Mouse (Mus musculus): ENCODE data around the gene Reep1. TPM values are rescaled to one million over a fixed set of nuclear protein-coding genes. Genes with fewer than 3 reads are reported as not detected.
"Not testable (repeated sequence)": the region's sequence is repeated elsewhere in the genome, so short reads cannot be mapped to it uniquely, and the experiment has no call there.

Reep1 gene
- polyA plus RNA-seq, 1 experiment from 2014 or later: 25.1 TPM

- Histone ChIP-seq H3K27ac (replicated peaks; ENCODE audit: low read depth, low read length) (peak overlapping the region; percentile 74), H3K4me3 (ENCODE audit: low read depth, low read length) (peak overlapping the region; percentile 85), H3K36me3 (replicated peaks; ENCODE audit: control insufficient read depth, insufficient read depth, low read depth, low read length) (no peaks in the 10 kb centered on the region), H3K27me3 (ENCODE audit: control insufficient read depth, insufficient read depth, low read length) (no peaks in the 10 kb centered on the region), H3K4me1 (ENCODE audit: control insufficient read depth, insufficient read depth, low read length) (no peaks in the 10 kb centered on the region), H3K4me2 (ENCODE audit: low read depth, low read length) (peak overlapping the region; percentile 35), H3K9me3 (replicated peaks; ENCODE audit: control insufficient read depth, low read length) (no peaks in the 10 kb centered on the region), H3K9ac (replicated peaks; ENCODE audit: low read length) (peak overlapping the region; percentile 77)
- peak; percentile 99 for ATAC-seq (replicated peaks; ENCODE audit: insufficient number of reproducible peaks, low FRiP score, low TSS enrichment, low read depth)
- 0% methylated on average over 21 of the region's 21 CpGs for WGBS
- peak; percentile 96 for DNase-seq (ENCODE audit: low spot score)
Observed at GRCm38 (mm10) chr6:71831581-71831960, 124.2 kb downstream of the Reep1 start.

GRCm38 (mm10) chr6:71836811-71837210 lies 129.4 kb downstream of the Reep1 start:
- H3K4me1 ChIP-seq (ENCODE audit: control insufficient read depth, insufficient read depth, low read length): no peaks in the 10 kb centered on the region
- DNase-seq (ENCODE audit: low spot score) (no peak), ATAC-seq (replicated peaks; ENCODE audit: insufficient number of reproducible peaks, low FRiP score, low TSS enrichment, low read depth) (no peak)
- no peaks in the 10 kb centered on the region for H3K9me3 ChIP-seq (replicated peaks; ENCODE audit: control insufficient read depth, low read length)
- no peaks in the 10 kb centered on the region for H3K36me3 ChIP-seq (replicated peaks; ENCODE audit: control insufficient read depth, insufficient read depth, low read depth, low read length)
- no peak overlapping the region for H3K4me2 ChIP-seq (ENCODE audit: low read depth, low read length)
- H3K27me3 ChIP-seq (ENCODE audit: control insufficient read depth, insufficient read depth, low read length): no peaks in the 10 kb centered on the region
- H3K4me3 ChIP-seq (ENCODE audit: low read depth, low read length): no peak overlapping the region
- WGBS: 80% methylated on average over 2 of the region's 2 CpGs
- no peak overlapping the region for H3K9ac ChIP-seq (replicated peaks; ENCODE audit: low read length)
- H3K27ac ChIP-seq (replicated peaks; ENCODE audit: low read depth, low read length): no peak overlapping the region

- Histone ChIP-seq H3K27me3 (ENCODE audit: control insufficient read depth, insufficient read depth, low read length) (no peaks in the 10 kb centered on the region), H3K9ac (replicated peaks; ENCODE audit: low read length) (no peak overlapping the region), H3K36me3 (replicated peaks; ENCODE audit: control insufficient read depth, insufficient read depth, low read depth, low read length) (no peaks in the 10 kb centered on the region), H3K4me1 (ENCODE audit: control insufficient read depth, insufficient read depth, low read length) (no peaks in the 10 kb centered on the region), H3K9me3 (replicated peaks; ENCODE audit: control insufficient read depth, low read length) (no peaks in the 10 kb centered on the region), H3K4me3 (ENCODE audit: low read depth, low read length) (no peak overlapping the region), H3K27ac (replicated peaks; ENCODE audit: low read depth, low read length) (no peak overlapping the region), H3K4me2 (ENCODE audit: low read depth, low read length) (no peak overlapping the region)
- DNase-seq (ENCODE audit: low spot score) (no peak), ATAC-seq (replicated peaks; ENCODE audit: insufficient number of reproducible peaks, low FRiP score, low TSS enrichment, low read depth) (no peak)
Observed at GRCm38 (mm10) chr6:71839815-71840214, 132.5 kb downstream of the Reep1 start.

GRCm38 (mm10) chr6:71840597-71841290 lies 133.4 kb downstream of the Reep1 start:
- no peaks in the 10 kb centered on the region for H3K27me3 ChIP-seq (ENCODE audit: control insufficient read depth, insufficient read depth, low read length)
- H3K4me1 ChIP-seq (ENCODE audit: control insufficient read depth, insufficient read depth, low read length): no peaks in the 10 kb centered on the region
- DNase-seq (ENCODE audit: low spot score) (no peak), ATAC-seq (replicated peaks; ENCODE audit: insufficient number of reproducible peaks, low FRiP score, low TSS enrichment, low read depth) (no peak)
- H3K9ac ChIP-seq (replicated peaks; ENCODE audit: low read length): no peak overlapping the region
- 95% methylated on average over 1 of the region's 1 CpGs for WGBS
- no peak overlapping the region for H3K4me3 ChIP-seq (ENCODE audit: low read depth, low read length)
- H3K4me2 ChIP-seq (ENCODE audit: low read depth, low read length): no peak overlapping the region
- H3K27ac ChIP-seq (replicated peaks; ENCODE audit: low read depth, low read length): no peak overlapping the region
- H3K36me3 ChIP-seq (replicated peaks; ENCODE audit: control insufficient read depth, insufficient read depth, low read depth, low read length): no peaks in the 10 kb centered on the region
- H3K9me3 ChIP-seq (replicated peaks; ENCODE audit: control insufficient read depth, low read length): no peaks in the 10 kb centered on the region

GRCm38 (mm10) chr6:71846906-71847305 lies 139.5 kb downstream of the Reep1 start:
- WGBS: 95% methylated on average over 6 of the region's 6 CpGs
- not testable (repeated sequence) for H3K9me3 ChIP-seq (replicated peaks; ENCODE audit: control insufficient read depth, low read length); H3K27me3 ChIP-seq (ENCODE audit: control insufficient read depth, insufficient read depth, low read length); H3K36me3 ChIP-seq (replicated peaks; ENCODE audit: control insufficient read depth, insufficient read depth, low read depth, low read length); DNase-seq (ENCODE audit: low spot score); H3K27ac ChIP-seq (replicated peaks; ENCODE audit: low read depth, low read length); H3K4me2 ChIP-seq (ENCODE audit: low read depth, low read length); ATAC-seq (replicated peaks; ENCODE audit: insufficient number of reproducible peaks, low FRiP score, low TSS enrichment, low read depth); H3K4me3 ChIP-seq (ENCODE audit: low read depth, low read length); H3K9ac ChIP-seq (replicated peaks; ENCODE audit: low read length); H3K4me1 ChIP-seq (ENCODE audit: control insufficient read depth, insufficient read depth, low read length)

Other genes starting within 250 kb of the Reep1 start
- 17.3 and 19.1 TPM in 2 replicates for gene Rnf103, start 213.7 kb upstream of the Reep1 start, polyA plus RNA-seq (2014; fragmentation: Nextera tagmentation; extraction: Ambion mirVana)
- gene Chmp3, start 163.8 kb upstream of the Reep1 start, polyA plus RNA-seq (2014; fragmentation: Nextera tagmentation; extraction: Ambion mirVana): 53.6 and 53.8 TPM in 2 replicates
- 48.8 and 57.9 TPM in 2 replicates for gene Kdm3a, start 74.6 kb upstream of the Reep1 start, polyA plus RNA-seq (2014; fragmentation: Nextera tagmentation; extraction: Ambion mirVana)
- gene Mrpl35, start 119.4 kb downstream of the Reep1 start, polyA plus RNA-seq (2014; fragmentation: Nextera tagmentation; extraction: Ambion mirVana): 68.1 and 73.0 TPM in 2 replicates
- gene Immt, start 123.8 kb downstream of the Reep1 start, polyA plus RNA-seq (2014; fragmentation: Nextera tagmentation; extraction: Ambion mirVana): 189 and 192 TPM in 2 replicates
- 139 and 151 TPM in 2 replicates for gene Ptcd3, start 201.2 kb downstream of the Reep1 start, polyA plus RNA-seq (2014; fragmentation: Nextera tagmentation; extraction: Ambion mirVana)
- 32.0 and 38.2 TPM in 2 replicates for gene Polr1a, start 201.5 kb downstream of the Reep1 start, polyA plus RNA-seq (2014; fragmentation: Nextera tagmentation; extraction: Ambion mirVana)

Data from embryonic facial prominence, embryonic 11.5 days (tissue).